In the genomic region with DNA sequence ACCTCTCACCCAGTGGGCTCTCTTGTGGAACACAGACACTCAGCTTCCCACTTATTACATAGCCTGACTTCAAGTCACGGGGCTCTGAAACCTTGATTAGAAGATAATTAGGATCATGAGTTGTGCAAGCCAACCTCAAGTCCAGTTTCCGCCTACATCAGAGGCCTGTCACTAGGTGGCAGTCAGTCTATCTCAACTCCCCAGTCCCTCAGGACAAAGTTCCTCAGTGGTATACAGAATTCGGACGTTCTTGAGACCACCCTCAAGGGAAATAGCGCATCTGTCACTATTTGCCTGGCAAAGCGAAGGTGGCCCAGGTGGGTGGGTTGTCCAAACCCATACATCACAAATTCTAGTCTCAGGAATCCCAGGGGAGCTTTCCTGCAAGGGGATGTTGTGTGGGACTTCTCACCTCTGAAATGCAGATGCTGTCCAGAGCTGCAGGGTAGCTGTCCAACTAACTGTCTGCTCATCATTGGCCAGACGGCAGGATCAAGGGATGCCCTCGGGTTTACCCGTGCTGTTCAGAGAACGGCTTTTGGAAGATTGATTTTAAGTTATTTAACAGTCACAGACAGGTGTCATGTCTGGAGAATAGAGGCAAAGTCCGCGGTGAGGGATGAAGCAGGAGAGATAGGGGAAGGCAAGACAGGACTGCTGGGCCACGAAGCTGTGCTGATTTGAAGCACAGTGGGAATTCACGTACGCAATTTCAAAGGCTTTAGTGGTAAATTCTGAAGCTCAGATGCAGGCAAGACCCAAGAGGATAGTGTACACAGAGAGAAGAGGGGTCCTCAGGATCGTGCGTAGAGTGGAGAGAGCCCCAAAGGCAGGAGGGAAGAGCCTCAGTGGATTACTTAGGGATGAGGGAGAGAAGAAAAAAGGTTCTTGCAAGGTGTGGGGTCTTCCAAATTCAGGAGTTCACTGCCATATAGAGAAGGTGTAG, we compare ENCODE assay signal across 8 mouse cellular contexts. TPM values are rescaled to one million over a fixed set of nuclear protein-coding genes. Genes with fewer than 3 reads are reported as not detected.
DNase-seq lines count a peak whose midpoint lies in the region; ATAC-seq and TF ChIP-seq lines count a peak whose summit lies in the region.

No protein-coding gene starts in this region.

- TF ChIP-seq CTCF in ES-Bruce4 (IDR thresholded peaks at IDR 0.05; ENCODE audit: low read depth, low read length), result peak; percentile 50
- TF ChIP-seq CTCF in liver, postnatal 0 days (IDR thresholded peaks at IDR 0.05; ENCODE audit: low read depth), result peak; percentile 65

- 27% methylated on average over 17 of the region's 17 CpGs for WGBS in embryonic facial prominence, embryonic 14.5 days
- WGBS in liver, postnatal 0 days (ENCODE audit: insufficient replicate concordance), result 17% methylated on average over 17 of the region's 17 CpGs
- 18% methylated on average over 17 of the region's 17 CpGs for WGBS in stomach, embryonic 15.5 days

- H3K4me1 ChIP-seq in ES-Bruce4 (ENCODE audit: control insufficient read depth, insufficient read depth, low read length), result peaks cover 3% of the 10 kb centered on the region
- H3K4me1 ChIP-seq in embryonic facial prominence, embryonic 14.5 days (ENCODE audit: control insufficient read depth, insufficient read depth, low read length), result peaks cover 28% of the 10 kb centered on the region
- H3K4me1 ChIP-seq in liver, postnatal 0 days (ENCODE audit: insufficient read depth), result peaks cover 36% of the 10 kb centered on the region
- peaks cover 23% of the 10 kb centered on the region for H3K4me1 ChIP-seq in stomach, embryonic 15.5 days

- no peaks in the 10 kb centered on the region for H3K36me3 ChIP-seq in ES-Bruce4 (ENCODE audit: control insufficient read depth, insufficient read depth, low read length, poor library complexity, severe bottlenecking)
- peaks cover 16% of the 10 kb centered on the region for H3K36me3 ChIP-seq in embryonic facial prominence, embryonic 14.5 days (ENCODE audit: control insufficient read depth, insufficient read depth, low read length)
- H3K36me3 ChIP-seq in liver, postnatal 0 days (replicated peaks; ENCODE audit: insufficient read depth, low read length), result no peaks in the 10 kb centered on the region
- peaks cover 7% of the 10 kb centered on the region; the same call in 1 of the 2 replicates for H3K36me3 ChIP-seq in stomach, embryonic 15.5 days

- no peak for TF ChIP-seq POLR2A in ES-Bruce4 (IDR thresholded peaks at IDR 0.05; ENCODE audit: insufficient read depth, low read length)

- peak; percentile 54 for DNase-seq in adrenal gland, adult 2 months
- no peak for DNase-seq in adrenal gland, postnatal 10 days
- DNase-seq in embryonic facial prominence, embryonic 14.5 days (ENCODE audit: low spot score), result no peak
- peak; percentile 67 for DNase-seq in induced T-regulatory cell, adult 2 months (ENCODE audit: low read depth)
- DNase-seq in liver, postnatal 0 days, result peak; percentile 44
- no peak for DNase-seq in spleen, postnatal 14 days (ENCODE audit: low spot score in 2 of 2)

- TF ChIP-seq EP300 in ES-Bruce4 (IDR thresholded peaks at IDR 0.05; ENCODE audit: insufficient read depth, low read depth, low read length), result no peak
- TF ChIP-seq EP300 in liver, postnatal 0 days (IDR thresholded peaks at IDR 0.05; ENCODE audit: low read depth), result no peak

- ATAC-seq in embryonic facial prominence, embryonic 14.5 days (ENCODE audit: low read depth), result 0 out of 2 replicates have a peak, but pooled peaks have one; percentile 0
- ATAC-seq in liver, postnatal 0 days, result peak; percentile 9; the same call in 1 of the 2 replicates
- no peak for ATAC-seq in stomach, embryonic 15.5 days (ENCODE audit: insufficient read depth, low FRiP score, low read depth)

- peak overlapping the region; percentile 90 for H3K9ac ChIP-seq in ES-Bruce4 (ENCODE audit: low read depth, poor library complexity, severe bottlenecking)
- H3K9ac ChIP-seq in embryonic facial prominence, embryonic 14.5 days (ENCODE audit: low read depth, low read length), result peak overlapping the region; percentile 100
- peak overlapping the region; percentile 79 for H3K9ac ChIP-seq in liver, postnatal 0 days (replicated peaks)
- peak overlapping the region; percentile 93; the same call in 1 of the 2 replicates for H3K9ac ChIP-seq in stomach, embryonic 15.5 days

- H3K4me3 ChIP-seq in ES-Bruce4 (ENCODE audit: low read depth, low read length), result peak overlapping the region; percentile 72
- peak overlapping the region; percentile 98 for H3K4me3 ChIP-seq in embryonic facial prominence, embryonic 14.5 days (ENCODE audit: low read depth, low read length)
- H3K4me3 ChIP-seq in liver, postnatal 0 days (ENCODE audit: low read depth, low read length), result peak overlapping the region; percentile 86
- H3K4me3 ChIP-seq in stomach, embryonic 15.5 days (replicated peaks), result peak overlapping the region; percentile 89

- H3K27ac ChIP-seq in ES-Bruce4 (ENCODE audit: insufficient read depth, low read length), result no peak overlapping the region
- H3K27ac ChIP-seq in embryonic facial prominence, embryonic 14.5 days (replicated peaks; ENCODE audit: low read depth, low read length), result no peak overlapping the region
- H3K27ac ChIP-seq in liver, postnatal 0 days (ENCODE audit: low read depth), result no peak overlapping the region
- H3K27ac ChIP-seq in stomach, embryonic 15.5 days, result no peak overlapping the region

- no peaks in the 10 kb centered on the region for H3K27me3 ChIP-seq in ES-Bruce4 (ENCODE audit: control insufficient read depth, insufficient read depth, low read length, poor library complexity, severe bottlenecking)
- H3K27me3 ChIP-seq in embryonic facial prominence, embryonic 14.5 days (replicated peaks; ENCODE audit: control insufficient read depth, insufficient read depth, low read length), result no peaks in the 10 kb centered on the region
- peaks cover 11% of the 10 kb centered on the region; the same call in 1 of the 2 replicates for H3K27me3 ChIP-seq in liver, postnatal 0 days (ENCODE audit: insufficient read depth, low read length)
- H3K27me3 ChIP-seq in stomach, embryonic 15.5 days (replicated peaks), result no peaks in the 10 kb centered on the region

- peak overlapping the region; percentile 92 for H3K4me2 ChIP-seq in embryonic facial prominence, embryonic 14.5 days (ENCODE audit: low read depth, low read length)
- peak overlapping the region; percentile 96 for H3K4me2 ChIP-seq in liver, postnatal 0 days (ENCODE audit: low read depth, low read length)
- H3K4me2 ChIP-seq in stomach, embryonic 15.5 days, result peak overlapping the region; percentile 76

- no peaks in the 10 kb centered on the region for H3K9me3 ChIP-seq in ES-Bruce4 (replicated peaks; ENCODE audit: control insufficient read depth, insufficient read depth, low read length, poor library complexity, severe bottlenecking)
- no peaks in the 10 kb centered on the region for H3K9me3 ChIP-seq in embryonic facial prominence, embryonic 14.5 days (ENCODE audit: control insufficient read depth, low read length)
- no peaks in the 10 kb centered on the region for H3K9me3 ChIP-seq in liver, postnatal 0 days (ENCODE audit: low read length)
- no peaks in the 10 kb centered on the region for H3K9me3 ChIP-seq in stomach, embryonic 15.5 days

RNA-seq across cellular contexts. Expression of a gene that starts 1.0 kb away (rescaled TPM):
- 10 to 100 TPM; 49.1 to 52.3 TPM for total RNA-seq in adrenal gland, adult 2 months (2021)
- 28.3 and 61.1 TPM in 2 replicates for polyA plus RNA-seq in adrenal gland, adult 2 months (2012; rRNA removed)
- 100 to 1,000 TPM in 1 of 2 experiments, 10 to 100 TPM in 1; 72.2 to 109 TPM for total RNA-seq in adrenal gland, postnatal 10 days (2021)
- polyA plus RNA-seq in ES-Bruce4 (2011; ENCODE audit: insufficient read depth, insufficient read length, low read depth, missing spikeins), result 76.8 and 82.1 TPM in 2 replicates
- polyA plus RNA-seq in embryonic facial prominence, embryonic 14.5 days (2014; fragmentation: Nextera tagmentation; extraction: Ambion mirVana), result 50.4 and 54.6 TPM in 2 replicates
- 5.0 and 6.6 TPM in 2 replicates for polyA plus RNA-seq in liver, postnatal 0 days (2015; fragmentation: Nextera tagmentation; extraction: Ambion mirVana)
- polyA plus RNA-seq in stomach, embryonic 15.5 days (2015; fragmentation: Nextera tagmentation; extraction: Ambion mirVana), result 30.3 and 37.3 TPM in 2 replicates

Comparison
In these comparisons a context has a peak if more than half of its experiments do, and no peak if none do; other contexts are left out.
1. DNase-seq: peak in adrenal gland, adult 2 months (single experiment), induced T-regulatory cell, adult 2 months (single experiment) and liver, postnatal 0 days (single experiment); none in adrenal gland, postnatal 10 days (single experiment), embryonic facial prominence, embryonic 14.5 days (single experiment) and spleen, postnatal 14 days (0 of 2).
2. Peak in every context shown above with its lines, with median percentiles within 50 percentile points of each other: H3K4me3 ChIP-seq, H3K9ac ChIP-seq and H3K4me2 ChIP-seq.